Mouse (Mus musculus) hindbrain, embryonic 10.5 days (tissue): ENCODE data around the gene Adam1a. TPM values are rescaled to one million over a fixed set of nuclear protein-coding genes. Genes with fewer than 3 reads are reported as not detected.
"Not testable (repeated sequence)": the region's sequence is repeated elsewhere in the genome, so short reads cannot be mapped to it uniquely, and the experiment has no call there.

ENCODE experiments used
- DNase-seq: peaks from one replicate; pipeline ENCODE4 v3.0.0-alpha.2; 2017; ENCODE audit warnings: low spot score
- H3K27ac ChIP-seq: fragments of 300-500 bp; sonication (generic); 2 replicates; pipeline ENCODE4 v1.5.1; 2016; ENCODE audit warnings: mild to moderate bottlenecking, moderate library complexity
- H3K27me3 ChIP-seq: fragments of 300-500 bp; sonication (generic); 2 replicates; pipeline ENCODE4 v1.6.1; 2016; ENCODE audit warnings: mild to moderate bottlenecking; ENCODE audit not compliant: poor library complexity, insufficient read depth, severe bottlenecking
- H3K36me3 ChIP-seq: fragments of 300-500 bp; sonication (generic); 2 replicates; pipeline ENCODE4 v1.6.1; 2016; ENCODE audit warnings: mild to moderate bottlenecking, moderate library complexity
- H3K4me1 ChIP-seq: fragments of 300-500 bp; sonication (generic); replicated peaks from 2 replicates; pipeline ENCODE4 v1.6.1; 2016; ENCODE audit warnings: mild to moderate bottlenecking
- H3K4me3 ChIP-seq: fragments of 300-500 bp; sonication (generic); 2 replicates; pipeline ENCODE4 v1.5.1; 2016; ENCODE audit warnings: mild to moderate bottlenecking, moderate library complexity
- H3K9me3 ChIP-seq: fragments of 300-500 bp; sonication (generic); 2 replicates; pipeline ENCODE4 v1.6.1; 2016; ENCODE audit warnings: mild to moderate bottlenecking, moderate library complexity
- WGBS: fragments of 180-500 bp; shearing (Covaris S2); methylation state at CpG from one replicate; pipeline ENCODE4 v1.1.7; 2016; 5-methylcytosine and 5-hydroxymethylcytosine counted together
- polyA plus RNA-seq: library from polyadenylated mRNA; unstranded; fragments of >200 nt; fragmentation: Nextera tagmentation; extraction: Ambion mirVana; gene quantifications from 2 replicates; pipeline ENCODE4 v1.2.1, GENCODE M21; 2016

Gene Adam1a
- polyA plus RNA-seq, 1 experiment from 2014 or later: 2.2 TPM

GRCm38 (mm10) chr5:121510009-121510408, 35.3 kb downstream of the Adam1a start:
- Histone ChIP-seq H3K36me3 (no peaks in the 10 kb centered on the region), H3K27me3 (no peaks in the 10 kb centered on the region), H3K4me1 (no peaks in the 10 kb centered on the region), H3K9me3 (no peaks in the 10 kb centered on the region), H3K27ac (no peak overlapping the region), H3K4me3 (no peak overlapping the region)
- 86% methylated on average over 7 of the region's 7 CpGs for WGBS
- DNase-seq: no peak

GRCm38 (mm10) chr5:121506846-121507245, 38.4 kb downstream of the Adam1a start:
- Histone ChIP-seq H3K4me3 (no peak overlapping the region), H3K4me1 (no peaks in the 10 kb centered on the region), H3K27ac (no peak overlapping the region), H3K27me3 (no peaks in the 10 kb centered on the region), H3K36me3 (no peaks in the 10 kb centered on the region), H3K9me3 (no peaks in the 10 kb centered on the region)
- 92% methylated on average over 1 of the region's 1 CpGs for WGBS
- DNase-seq: no peak

GRCm38 (mm10) chr5:121503231-121503630, 42.1 kb downstream of the Adam1a start, which contains the start of gene Adam1b:
Gene Adam1b (minus strand): TSS chr5:121503435.
- no peaks in the 10 kb centered on the region for H3K27me3 ChIP-seq
- H3K36me3 ChIP-seq: no peaks in the 10 kb centered on the region
- H3K27ac ChIP-seq: no peak within 1 kb of the TSS
- no peaks in the 10 kb centered on the region for H3K4me1 ChIP-seq
- no peak within 1 kb of the TSS for H3K4me3 ChIP-seq
- DNase-seq: no peak
- H3K9me3 ChIP-seq: no peaks in the 10 kb centered on the region
- 84% methylated on average over 3 of the region's 3 CpGs for WGBS

DNA sequence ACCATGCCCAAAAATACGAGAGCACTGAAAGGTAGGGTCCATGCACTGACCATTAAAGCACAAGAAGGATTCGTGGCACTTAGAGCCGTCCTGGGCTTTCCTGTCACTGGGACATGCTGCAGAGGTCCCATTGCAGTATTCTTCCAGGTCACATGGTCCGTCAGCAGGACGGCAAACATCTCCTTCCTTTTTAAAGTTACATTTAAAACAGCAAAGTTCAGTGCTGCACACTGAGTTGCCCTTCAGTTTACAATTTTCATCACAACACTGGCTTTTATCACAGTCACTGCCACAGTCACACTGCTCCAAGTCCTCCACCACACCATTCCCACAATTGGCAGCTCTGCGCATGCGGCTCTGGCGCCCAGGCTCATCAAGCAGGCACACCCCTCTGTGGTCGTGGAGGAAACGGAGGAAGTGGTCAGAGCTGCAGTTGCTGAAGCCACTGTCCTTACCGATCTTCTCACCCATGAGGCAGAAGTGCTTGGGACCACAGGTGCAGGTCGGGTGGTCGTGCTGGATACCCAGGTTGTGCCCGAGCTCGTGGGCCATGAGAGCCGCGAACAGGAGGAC, 43.8 kb downstream of the Adam1a start:
- WGBS: 79% methylated on average over 11 of the region's 17 CpGs
- H3K27ac ChIP-seq, H3K4me1 ChIP-seq, H3K4me3 ChIP-seq, H3K9me3 ChIP-seq, DNase-seq, H3K36me3 ChIP-seq, H3K27me3 ChIP-seq: not testable (repeated sequence)

DNA sequence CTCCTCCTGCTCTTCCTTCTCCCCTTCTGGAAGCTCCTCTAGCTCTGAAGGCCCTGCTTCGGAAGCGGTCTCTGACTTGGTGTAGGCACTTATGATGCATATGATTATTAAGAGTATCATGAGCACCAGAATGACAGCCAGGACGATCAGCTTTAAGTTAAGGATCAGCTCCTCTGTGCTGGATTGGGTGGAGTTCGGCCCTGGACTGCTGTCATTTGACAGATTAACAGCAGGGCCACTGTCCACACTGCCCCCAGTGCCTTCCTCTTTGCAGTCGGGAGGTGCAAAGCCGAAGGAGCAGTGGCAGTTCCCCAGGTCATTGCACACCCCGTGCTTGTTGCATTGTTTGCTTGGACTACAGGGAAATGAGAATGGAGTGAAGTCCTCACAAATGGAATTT, 44.6 kb downstream of the Adam1a start:
- Histone ChIP-seq H3K27me3 (no peaks in the 10 kb centered on the region), H3K36me3 (no peaks in the 10 kb centered on the region), H3K4me3 (no peak overlapping the region), H3K9me3 (no peaks in the 10 kb centered on the region), H3K27ac (no peak overlapping the region), H3K4me1 (no peaks in the 10 kb centered on the region)
- DNase-seq: no peak
- 75% methylated on average over 7 of the region's 7 CpGs for WGBS

GRCm38 (mm10) chr5:121493305-121493704, 52.0 kb downstream of the Adam1a start:
- H3K4me1 ChIP-seq: no peaks in the 10 kb centered on the region
- 79% methylated on average over 8 of the region's 8 CpGs for WGBS
- H3K36me3 ChIP-seq: no peaks in the 10 kb centered on the region
- H3K4me3 ChIP-seq: no peak overlapping the region
- DNase-seq: no peak
- no peaks in the 10 kb centered on the region for H3K27me3 ChIP-seq
- no peak overlapping the region for H3K27ac ChIP-seq
- no peaks in the 10 kb centered on the region for H3K9me3 ChIP-seq

- H3K27ac ChIP-seq: no peak overlapping the region
- no peaks in the 10 kb centered on the region for H3K27me3 ChIP-seq
- 88% methylated on average over 5 of the region's 5 CpGs for WGBS
- no peak for DNase-seq
- no peaks in the 10 kb centered on the region for H3K9me3 ChIP-seq
- H3K36me3 ChIP-seq: no peaks in the 10 kb centered on the region
- no peaks in the 10 kb centered on the region for H3K4me1 ChIP-seq
- no peak overlapping the region for H3K4me3 ChIP-seq
Observed at GRCm38 (mm10) chr5:121484801-121485200, 60.5 kb downstream of the Adam1a start.

- Histone ChIP-seq H3K36me3 (no peaks in the 10 kb centered on the region), H3K4me3 (no peak overlapping the region), H3K27me3 (no peaks in the 10 kb centered on the region), H3K27ac (no peak overlapping the region), H3K4me1 (no peaks in the 10 kb centered on the region), H3K9me3 (no peaks in the 10 kb centered on the region)
- 42% methylated on average over 3 of the region's 3 CpGs for WGBS
- no peak for DNase-seq
Observed at GRCm38 (mm10) chr5:121477680-121478079, 67.6 kb downstream of the Adam1a start.

DNA sequence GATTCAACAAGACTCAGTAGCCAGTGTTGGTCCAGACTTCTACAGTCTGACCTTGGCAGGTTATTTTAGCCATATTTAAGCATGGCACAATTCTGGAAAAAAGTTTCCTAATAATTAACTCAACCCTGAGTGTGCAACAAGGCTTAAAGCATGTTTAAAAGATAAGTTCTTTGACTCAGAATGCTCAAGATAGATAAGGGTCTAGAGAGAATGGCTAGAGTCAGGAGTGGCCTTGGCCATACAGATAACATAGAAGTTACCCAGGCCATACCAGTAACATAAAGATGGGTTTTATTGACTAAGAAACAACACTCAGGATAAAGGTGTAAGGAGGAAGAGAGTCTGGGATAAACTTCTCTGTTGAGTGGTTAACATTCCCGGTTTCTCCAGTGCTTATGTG, 69.2 kb downstream of the Adam1a start:
- 92% methylated on average over 1 of the region's 1 CpGs for WGBS
- 0 out of 2 replicates have a peak, but pooled peaks cover 8% of the 10 kb centered on the region for H3K4me1 ChIP-seq
- no peak for DNase-seq
- H3K9me3 ChIP-seq: no peaks in the 10 kb centered on the region
- H3K27ac ChIP-seq: no peak overlapping the region
- H3K4me3 ChIP-seq: no peak overlapping the region
- no peaks in the 10 kb centered on the region for H3K27me3 ChIP-seq
- no peaks in the 10 kb centered on the region for H3K36me3 ChIP-seq

DNA sequence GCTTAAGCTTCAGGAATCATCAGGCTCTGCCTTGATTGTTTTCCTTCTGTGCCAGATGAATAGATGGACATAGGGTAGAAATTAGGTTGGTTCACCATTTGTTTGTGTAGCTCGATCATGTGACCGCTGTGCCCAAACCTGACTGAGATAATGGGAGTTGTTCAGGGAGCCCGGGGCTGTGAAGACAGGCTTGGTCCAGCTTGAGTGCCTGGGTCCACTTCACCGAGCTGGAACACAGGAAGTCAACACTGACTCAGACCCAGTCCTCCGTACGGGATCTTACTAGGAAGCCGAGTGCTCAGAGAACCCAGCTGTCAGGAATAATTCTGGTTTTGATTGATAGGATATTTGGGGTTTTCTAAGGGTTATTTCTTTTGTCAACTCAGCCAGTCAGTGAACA, 70.7 kb downstream of the Adam1a start:
- H3K27me3 ChIP-seq: no peaks in the 10 kb centered on the region
- no peak for DNase-seq
- H3K4me1 ChIP-seq: 0 out of 2 replicates have a peak, but pooled peaks cover 8% of the 10 kb centered on the region
- H3K27ac ChIP-seq: no peak overlapping the region
- no peak overlapping the region for H3K4me3 ChIP-seq
- no peaks in the 10 kb centered on the region for H3K9me3 ChIP-seq
- WGBS: 81% methylated on average over 7 of the region's 7 CpGs
- H3K36me3 ChIP-seq: no peaks in the 10 kb centered on the region

DNA sequence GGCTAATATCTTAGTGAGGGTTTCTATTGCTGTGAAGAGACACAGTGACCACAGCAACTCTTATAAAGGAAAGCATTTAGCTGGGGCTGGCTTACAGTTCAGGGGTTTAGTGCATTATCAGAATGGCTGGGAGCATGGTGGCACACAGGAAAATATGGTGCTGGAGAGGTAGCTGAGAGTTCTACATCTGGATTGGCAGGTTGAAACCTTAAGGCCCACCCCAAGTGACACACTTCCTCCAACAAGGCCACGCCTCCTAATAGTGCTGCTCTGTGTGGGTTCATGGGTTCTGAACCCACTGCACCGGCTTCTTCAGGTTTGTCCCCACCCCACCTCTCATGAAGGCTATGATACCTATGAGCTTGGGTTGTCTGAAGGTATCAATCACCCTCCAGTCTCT, 72.9 kb downstream of the Adam1a start:
- Histone ChIP-seq H3K27ac (no peak overlapping the region), H3K9me3 (no peaks in the 10 kb centered on the region), H3K4me3 (no peak overlapping the region), H3K4me1 (0 out of 2 replicates have a peak, but pooled peaks cover 8% of the 10 kb centered on the region), H3K36me3 (no peaks in the 10 kb centered on the region), H3K27me3 (no peaks in the 10 kb centered on the region)
- WGBS: 86% methylated on average over 2 of the region's 2 CpGs
- DNase-seq: no peak

DNA sequence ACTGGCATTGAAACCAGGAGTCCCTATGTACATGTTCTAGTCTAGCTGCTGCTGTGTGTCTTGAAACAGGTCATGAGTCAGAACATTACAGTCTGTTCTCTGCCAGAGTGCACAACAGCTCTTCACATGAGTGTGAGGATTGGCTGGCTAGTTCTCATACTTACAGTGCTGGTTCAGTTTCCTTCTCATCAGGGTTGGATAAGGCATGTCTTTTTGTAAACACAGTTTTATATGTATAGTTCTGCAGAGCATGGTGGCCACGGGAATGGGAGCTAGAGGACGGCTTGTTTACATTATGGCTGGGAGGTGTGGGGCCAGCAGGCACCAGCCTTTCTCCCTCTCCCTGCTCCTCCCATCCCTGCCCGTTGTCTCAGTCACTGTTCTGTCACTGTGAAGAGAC, 75.7 kb downstream of the Adam1a start:
- WGBS: 65% methylated on average over 3 of the region's 3 CpGs
- no peak overlapping the region for H3K4me3 ChIP-seq
- H3K36me3 ChIP-seq: no peaks in the 10 kb centered on the region
- H3K9me3 ChIP-seq: no peaks in the 10 kb centered on the region
- no peak for DNase-seq
- 0 out of 2 replicates have a peak, but pooled peaks cover 8% of the 10 kb centered on the region for H3K4me1 ChIP-seq
- H3K27me3 ChIP-seq: no peaks in the 10 kb centered on the region
- H3K27ac ChIP-seq: no peak overlapping the region
